Mouse (Mus musculus): ENCODE data around the gene Otulin. TPM values are rescaled to one million over a fixed set of nuclear protein-coding genes. Genes with fewer than 3 reads are reported as not detected.

Gene Otulin
- total RNA-seq, 2 experiments from 2014 or later = 32.5 to 39.5 TPM

DNA sequence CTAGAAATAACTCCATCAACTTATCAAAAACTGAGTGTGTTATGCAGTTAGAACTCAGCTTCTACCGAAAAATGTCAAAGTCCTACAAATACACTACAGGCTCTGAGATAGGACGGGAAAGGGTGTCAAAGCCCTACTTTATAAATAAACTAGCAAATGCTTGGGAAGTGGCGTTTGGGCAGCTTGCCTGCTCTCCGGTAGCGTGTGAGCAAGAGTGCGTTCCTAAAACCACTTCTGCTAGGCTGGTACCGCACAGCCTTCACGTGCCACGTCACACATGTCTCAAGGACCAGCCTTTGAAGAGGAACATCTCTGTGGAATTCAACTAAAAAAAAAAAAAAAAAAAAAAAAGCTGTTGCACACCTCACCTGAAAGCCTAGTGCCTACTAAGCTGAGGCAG is 127.3 kb downstream of the Otulin start:
- DNase-seq = no peak

DNA sequence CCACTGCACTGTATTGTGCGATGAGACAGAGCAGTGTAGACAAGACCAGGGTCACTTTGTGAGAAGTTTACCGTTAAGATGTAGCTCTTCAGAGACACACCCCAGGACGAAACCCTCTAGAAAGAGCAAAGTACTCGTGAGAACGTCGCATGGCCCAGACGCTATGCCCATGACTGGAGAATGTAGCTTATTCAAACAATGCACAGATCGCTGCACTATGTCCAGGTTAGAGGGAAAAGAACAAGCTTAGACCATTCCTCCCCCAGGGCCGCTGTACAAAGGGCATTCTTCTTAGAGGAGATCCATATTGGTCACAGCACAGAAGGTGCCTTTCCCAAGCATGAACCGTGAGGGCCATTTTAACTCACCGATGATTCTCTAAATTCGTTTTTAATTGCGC is 128.2 kb downstream of the Otulin start:
- no peak for DNase-seq

DNA sequence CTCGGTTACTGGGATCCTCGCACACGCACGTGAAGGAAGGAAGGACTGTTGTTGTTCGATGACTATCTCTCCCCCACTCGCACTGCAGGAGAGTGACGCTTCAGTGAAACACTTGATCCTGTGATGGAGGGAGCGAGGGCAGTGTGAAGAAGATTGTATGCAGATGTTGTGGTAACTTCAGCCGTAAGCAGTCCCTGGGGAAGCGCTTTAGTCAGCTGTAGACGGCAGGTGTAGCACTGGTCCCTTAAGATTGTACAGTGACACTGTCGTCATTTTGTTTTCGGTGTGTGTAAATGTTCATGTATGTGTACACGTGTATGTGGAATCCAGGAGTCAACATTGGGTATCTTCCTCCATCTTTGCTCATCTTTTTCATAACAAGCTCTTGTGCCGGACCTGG is 130.1 kb downstream of the Otulin start:
- no peak for DNase-seq

GRCm38 (mm10) chr15:27498078-27498477 is 132.4 kb downstream of the Otulin start:
- DNase-seq = no peak

DNA sequence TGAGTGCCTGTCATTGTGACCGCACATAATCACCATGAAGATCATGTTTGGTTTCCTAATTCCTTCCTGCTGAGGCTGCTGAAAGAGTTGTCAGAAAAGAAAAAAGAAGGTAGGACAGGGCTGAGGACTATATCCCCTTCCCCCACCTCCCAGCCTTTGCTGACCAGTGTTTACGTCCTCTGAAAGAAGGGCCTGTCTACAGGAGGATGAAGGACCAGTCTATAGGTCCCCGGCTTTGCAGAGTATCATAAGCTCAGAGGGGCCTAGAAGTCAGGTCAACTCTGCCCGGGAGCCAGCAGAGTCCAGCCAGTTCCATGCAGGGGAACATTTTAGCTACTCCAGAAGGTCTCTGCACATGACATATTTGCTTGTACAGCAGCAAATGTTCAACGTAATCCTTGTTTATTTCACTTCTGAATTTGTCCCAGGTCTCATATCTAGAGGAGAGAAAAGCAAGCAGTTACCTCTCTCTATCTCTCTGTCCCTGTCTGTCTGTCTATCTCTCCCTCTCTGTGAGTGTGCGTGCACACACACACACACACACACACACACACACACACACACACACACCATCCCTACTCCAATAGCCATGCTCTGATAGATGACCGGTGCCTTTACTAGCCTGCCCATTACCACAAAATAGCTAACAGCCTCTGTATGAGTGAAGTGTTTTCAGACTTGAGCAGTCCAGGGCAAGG is 133.0 kb downstream of the Otulin start:
- DNase-seq = no peak

DNA sequence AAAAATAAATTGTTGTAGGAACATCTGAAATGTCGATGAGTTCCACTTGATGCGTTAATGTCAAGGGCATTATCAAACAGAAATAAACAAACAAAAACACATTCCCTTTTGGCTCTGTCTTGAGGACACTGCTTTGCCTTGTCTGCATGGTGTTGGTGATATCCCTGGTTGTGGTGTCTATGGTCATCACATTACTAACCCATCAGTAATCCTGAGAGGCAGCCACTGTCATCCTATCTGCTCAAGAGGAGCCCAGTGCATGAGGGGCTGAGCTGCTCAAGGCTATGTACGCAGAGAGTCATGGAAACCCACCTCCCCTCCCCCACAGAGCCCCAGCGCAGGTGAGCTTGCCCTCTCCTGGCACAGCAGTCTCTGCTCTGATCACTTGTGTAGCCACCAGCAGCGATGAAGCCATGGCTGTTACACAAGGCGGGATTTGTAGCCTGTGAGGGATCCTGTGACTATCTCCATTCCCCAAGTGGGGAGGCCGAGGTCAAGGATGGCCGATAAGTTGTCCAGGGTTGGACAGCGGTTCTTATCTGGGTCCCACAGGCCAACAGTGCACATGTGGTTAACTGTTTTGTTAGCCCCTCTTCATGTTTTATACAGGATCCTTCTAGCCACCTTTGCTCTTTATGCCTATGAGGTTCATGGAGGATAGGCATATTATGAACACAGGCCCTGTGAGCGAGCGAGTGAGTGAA is 133.7 kb downstream of the Otulin start:
- DNase-seq = no peak

DNA sequence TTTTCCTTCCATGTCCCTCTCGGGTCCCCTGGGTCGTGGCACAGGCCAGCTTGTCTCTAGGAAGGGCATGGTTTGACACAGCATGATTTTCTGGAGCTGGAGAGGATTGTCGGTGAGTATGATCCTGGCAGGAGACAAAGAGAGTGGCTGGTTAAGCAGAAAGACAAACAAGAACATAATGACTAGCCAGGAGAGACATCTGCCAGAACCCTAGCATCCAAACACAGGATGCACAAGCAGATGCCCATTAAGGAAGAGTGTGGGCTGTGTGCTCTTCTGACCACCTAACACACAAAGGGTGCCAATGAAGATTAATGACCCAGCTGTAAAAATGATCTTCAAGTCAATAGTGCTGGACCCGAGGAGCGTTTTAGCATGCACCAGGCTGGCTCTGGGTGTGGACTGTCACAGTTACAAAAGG is 134.5 kb downstream of the Otulin start:
- no peak for DNase-seq

DNA sequence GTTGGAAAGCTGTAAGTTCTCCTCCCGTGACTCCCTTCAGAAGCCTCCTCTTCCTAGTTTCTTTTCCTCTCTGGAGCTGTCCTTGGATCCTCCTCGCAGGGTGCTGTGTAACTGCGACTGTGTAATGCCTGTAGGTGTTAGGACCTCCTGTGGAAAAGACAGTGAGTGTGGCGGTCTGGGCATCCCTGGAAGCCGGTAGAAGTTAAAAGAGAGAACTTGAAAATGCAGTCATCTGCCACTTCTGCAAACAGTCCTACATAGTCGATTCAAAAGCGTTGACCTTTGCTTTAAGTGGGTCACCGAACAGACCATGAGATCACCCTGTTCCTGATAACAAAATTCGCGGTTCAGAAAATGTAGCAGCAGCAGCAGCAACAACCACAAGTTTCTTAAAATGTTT is 137.0 kb downstream of the Otulin start:
- DNase-seq = no peak

GRCm38 (mm10) chr15:27492734-27493133 is 137.8 kb downstream of the Otulin start:
- DNase-seq = no peak

Small RNA genes lying within 50 kb of the gene (microRNA-seq; reads per million reads assigned to microRNA genes)
- not detected for gene Mir7117

Other genes with a start within 250 kb of the Otulin start
- gene Ank, start 164.0 kb downstream of the Otulin start, total RNA-seq (2021) = 10 to 100 TPM; 43.8 to 56.4 TPM
- 1 to 10 TPM; 6.1 to 7.5 TPM for gene Otulinl, start 50.9 kb upstream of the Otulin start, total RNA-seq (2021)

Measured in adrenal gland, postnatal 36 days (tissue).